Mouse (Mus musculus) ovary, postnatal 10 days (tissue): ENCODE data around the gene Tdp1.
"Not testable (repeated sequence)": the region's sequence is repeated elsewhere in the genome, so short reads cannot be mapped to it uniquely, and the experiment has no call there.

ENCODE experiments used
- DNase-seq: peaks from one replicate; pipeline ENCODE4 v3.0.0; 2022; ENCODE audit warnings: low spot score

The Tdp1 gene

DNA sequence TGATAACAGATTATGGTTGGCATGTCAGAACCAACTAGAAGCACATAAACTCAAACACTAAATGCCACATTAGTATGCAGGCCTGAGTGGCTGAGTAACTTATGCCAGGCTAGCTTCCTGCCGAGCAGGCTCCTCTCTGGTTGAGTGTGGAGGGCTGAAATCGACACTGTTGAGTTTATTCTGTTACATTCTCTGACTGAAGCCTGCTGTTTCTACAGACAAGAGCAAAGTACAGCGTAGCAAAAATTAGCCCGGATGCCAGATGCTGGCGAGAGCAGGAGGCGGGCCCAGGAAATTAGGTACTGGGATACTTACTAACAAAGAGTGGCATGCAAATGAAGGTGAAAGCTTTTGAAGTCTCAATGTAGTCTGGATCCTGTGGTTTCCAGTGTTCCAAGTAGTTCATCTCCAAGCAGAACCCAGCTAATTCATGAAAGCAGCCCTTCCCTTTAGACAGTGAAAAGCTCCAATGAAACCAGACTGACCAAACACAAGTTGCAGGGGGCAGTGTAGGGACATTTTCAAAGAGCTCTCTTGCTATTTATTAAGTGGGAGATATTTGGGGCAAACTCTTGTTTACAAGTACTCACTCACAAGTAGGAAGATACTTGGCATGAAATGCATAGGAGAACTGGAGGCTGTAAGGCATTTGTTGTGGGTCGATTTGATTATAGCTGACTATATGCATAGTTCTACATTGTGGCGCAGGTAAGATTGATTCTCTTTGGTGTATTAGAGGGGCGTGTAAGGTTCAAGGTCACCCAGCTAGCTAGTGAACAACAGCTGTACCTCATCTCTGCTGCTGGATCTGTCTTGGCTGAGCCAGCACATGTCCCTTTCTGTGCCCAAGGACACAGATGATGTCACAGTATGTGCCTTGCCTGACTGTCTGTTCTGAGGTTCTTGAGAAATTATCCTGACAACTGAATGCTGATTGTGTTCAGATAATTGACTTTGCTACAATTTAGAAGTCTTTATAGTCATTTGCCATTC, 74.0 kb downstream of the Tdp1 start:
- no peak for DNase-seq

DNA sequence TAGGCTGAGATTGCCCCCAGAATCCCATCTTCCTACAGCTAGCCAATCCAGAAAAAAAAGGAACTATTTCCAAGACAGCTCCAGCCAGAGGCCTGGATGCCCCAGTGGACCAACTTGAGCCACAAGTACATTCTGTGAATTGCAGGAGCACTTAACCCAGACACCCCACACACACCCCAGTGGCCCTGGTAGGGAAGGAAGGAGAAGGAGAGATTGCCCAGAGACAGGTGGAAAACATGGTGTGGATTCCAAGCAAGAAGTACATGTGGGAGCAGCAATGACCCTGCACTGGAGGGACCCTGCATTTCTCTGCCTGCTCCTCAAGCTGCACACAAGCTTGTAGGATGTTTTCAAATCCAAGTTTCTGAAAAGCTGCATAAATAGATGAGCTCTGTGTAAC, 75.0 kb downstream of the Tdp1 start:
- DNase-seq = no peak

DNA sequence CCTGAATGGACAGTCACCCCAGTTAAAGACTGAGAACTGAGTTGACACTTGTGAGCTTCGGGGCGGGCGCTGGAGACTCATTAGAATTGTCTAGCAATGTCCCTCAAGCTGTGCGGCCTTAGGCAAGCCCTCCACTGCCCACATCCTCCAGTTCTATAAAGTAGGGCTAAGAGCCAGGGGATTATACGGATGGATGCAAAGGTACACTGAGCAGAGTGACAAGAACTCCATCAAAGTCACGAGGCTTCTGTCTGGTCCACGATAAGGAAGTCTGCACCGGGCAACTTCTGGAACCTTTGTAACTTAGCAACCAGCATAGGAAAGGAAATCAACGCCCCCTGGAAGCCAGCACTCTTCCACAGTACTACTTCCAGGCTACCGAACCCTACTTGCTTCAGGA, 75.6 kb downstream of the Tdp1 start:
- DNase-seq = no peak

DNA sequence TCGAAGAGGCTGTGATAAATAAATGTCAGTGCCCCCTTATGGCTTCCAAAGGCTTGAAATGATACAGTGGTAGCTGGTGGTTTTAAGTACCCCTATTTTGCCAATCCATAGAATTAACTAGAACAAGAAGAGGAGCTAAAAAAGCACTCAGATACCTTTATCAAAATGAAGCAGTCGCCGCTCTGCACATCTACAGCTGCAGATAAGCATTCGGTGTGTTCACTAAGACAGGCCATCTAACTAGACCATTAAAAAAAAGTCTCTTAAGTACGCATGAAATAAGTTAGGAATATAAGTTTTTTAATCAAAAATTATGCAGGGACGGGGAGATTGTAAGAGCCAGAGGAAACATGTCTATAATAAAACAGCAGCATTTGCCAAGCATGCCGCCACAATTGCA, 76.4 kb downstream of the Tdp1 start:
- no peak for DNase-seq

DNA sequence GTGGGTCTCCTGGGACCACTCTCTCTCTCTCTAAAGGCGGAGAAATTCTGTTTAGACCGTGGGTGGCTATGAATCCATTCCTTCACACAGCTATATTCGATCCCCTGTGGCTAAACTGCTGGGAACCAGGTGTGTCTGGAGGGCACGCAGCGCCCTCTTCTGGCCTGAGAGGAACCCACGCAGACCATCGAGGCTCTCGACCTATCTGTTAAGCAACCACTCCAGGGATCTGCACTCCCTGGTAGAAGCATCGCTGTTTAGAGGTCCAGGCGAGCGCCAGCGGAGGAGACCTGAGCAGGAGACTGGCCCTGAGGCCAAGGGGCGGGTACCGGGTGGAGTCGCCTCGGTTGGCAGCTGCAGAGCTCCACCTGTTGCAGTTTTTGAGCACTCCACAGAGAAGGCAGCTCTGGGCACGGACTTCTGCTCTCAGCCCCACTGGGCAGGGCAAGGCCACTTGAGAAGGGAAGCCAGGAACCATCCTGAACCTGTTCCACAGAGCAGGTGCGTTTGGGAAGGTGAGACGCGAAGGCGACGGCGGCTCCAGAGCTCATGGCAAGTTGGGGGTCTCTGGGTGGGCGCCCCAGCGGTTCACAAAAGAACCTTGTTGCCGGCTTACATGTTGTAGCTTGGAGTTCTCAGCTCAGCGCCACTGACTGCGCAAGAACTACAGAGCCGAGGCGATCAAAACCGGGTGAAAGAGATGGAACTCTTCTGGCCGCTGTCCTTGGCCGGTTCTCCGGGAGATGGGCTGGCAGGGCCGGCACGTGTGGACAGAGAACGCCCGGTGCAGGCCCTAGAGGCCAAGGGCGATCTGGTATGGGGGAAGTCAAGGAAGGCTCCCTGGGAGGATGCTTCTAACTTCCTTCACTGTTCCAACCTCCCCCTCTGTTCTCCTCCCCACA, 80.2 kb downstream of the Tdp1 start, which contains the start of gene Kcnk13:
Kcnk13 (plus strand) TSS at position 199 of the 902 bp plus-strand sequence.
- no peak for DNase-seq

DNA sequence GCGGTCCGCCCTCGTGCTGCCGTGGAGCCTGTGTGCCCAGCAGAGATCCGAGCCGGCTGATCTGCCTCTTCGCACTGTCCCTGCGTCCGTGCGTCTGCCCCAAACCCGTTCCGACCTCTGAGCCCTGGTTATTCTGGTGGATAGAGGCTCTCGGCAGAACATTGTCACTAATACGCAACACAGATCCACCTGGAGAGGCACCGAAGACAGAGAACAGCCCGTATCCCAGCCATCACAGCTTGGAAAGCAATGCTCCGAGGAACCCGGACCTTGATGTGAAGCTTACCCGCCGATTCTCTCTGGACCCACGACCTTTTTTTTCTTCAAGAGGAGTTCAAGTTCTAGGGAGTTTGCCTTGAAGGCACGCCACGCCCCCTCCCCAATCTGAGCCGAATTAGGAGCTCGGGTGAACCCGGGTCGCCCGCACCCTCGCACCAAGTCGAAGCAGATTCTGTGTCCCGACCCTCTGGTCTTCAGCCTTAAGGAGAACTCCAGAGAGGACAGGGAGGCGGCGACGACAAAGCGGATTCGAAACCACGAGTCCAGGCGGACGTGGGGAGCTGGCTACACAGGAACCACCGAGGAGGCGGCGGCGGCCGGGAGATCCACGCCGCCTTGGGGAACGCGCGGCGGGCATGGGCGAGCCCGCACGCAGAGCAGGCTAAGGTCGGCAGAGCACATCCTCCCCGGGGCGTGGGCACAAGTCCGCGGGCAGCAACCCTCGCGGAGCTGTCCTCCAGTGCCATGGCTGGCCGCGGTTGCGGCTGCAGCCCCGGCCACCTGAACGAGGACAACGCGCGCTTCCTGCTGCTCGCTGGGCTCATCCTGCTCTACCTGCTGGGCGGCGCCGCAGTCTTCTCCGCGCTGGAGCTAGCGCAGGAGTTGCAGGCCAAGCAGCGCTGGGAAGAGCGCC, 81.1 kb downstream of the Tdp1 start:
- no peak for DNase-seq

DNA sequence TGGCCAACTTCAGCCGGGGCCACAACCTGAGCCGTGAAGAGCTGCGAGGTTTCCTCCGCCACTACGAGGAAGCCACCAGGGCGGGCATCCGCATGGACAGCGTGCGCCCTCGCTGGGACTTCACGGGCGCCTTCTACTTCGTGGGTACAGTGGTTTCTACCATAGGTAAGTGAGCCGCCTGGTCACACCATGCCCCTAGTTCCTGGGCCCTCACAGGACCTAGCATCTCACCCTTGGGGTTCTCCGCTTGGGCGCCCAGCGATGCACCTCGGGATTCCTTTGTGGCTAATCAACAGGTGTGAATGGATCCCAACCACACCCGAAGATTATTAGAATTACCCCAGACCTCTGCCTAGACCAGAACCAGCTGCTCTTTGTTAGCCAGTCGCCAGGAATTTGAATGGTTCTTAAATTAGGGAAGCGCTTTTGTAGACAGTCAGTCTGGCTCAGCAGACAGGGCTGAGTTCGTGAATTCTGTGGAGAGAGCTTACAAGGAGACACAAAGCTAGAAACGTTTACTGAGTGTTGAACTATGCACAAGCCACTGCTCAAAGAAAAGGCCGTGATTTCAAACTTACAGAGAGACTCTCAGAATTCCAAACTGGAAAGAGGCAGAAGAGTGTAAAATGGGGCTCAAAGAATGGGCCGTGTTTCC, 81.9 kb downstream of the Tdp1 start:
- no peak for DNase-seq

DNA sequence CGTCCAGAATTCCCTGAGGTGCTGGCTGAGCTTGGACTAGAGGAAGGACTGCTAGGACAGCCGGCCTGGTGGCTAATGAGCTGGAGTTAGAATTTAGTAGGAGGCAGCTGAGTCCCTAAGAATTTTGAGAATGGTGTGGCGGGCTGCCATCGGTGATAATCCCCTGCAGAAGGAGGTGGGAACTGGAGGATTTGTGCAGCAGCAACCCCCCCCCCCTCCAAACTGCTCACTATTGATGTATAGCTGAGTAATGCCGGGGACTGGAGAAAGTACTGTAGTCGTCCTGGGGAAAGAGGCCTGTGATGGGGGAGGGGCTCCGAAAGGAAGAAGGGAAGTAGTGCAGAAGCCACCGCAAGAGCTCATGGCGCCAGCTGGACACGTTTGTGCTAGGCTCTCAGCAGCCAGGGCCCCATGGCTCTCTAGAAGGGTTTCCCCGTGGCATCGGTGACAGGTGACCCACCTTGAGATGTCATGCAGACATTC, 82.6 kb downstream of the Tdp1 start:
- no peak for DNase-seq

DNA sequence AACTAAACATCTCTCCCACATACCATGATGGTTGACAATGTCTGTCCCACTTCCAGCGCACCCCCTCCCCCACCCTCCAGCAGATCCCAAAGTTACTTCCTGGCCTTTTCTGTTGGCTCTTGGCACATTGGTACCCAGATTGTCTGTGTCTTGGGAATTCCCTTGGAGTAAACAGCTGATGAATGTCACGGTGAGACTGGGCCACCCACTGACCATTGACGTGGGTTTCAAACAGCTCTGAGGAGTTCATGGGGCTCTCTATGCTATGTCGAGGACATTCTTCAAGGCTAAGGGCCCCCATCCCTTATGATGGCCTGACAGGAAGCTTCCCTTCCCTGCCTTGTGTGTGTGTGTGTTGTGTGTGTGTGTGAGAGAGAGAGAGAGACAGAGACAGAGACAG, 85.6 kb downstream of the Tdp1 start:
- no peak for DNase-seq

DNA sequence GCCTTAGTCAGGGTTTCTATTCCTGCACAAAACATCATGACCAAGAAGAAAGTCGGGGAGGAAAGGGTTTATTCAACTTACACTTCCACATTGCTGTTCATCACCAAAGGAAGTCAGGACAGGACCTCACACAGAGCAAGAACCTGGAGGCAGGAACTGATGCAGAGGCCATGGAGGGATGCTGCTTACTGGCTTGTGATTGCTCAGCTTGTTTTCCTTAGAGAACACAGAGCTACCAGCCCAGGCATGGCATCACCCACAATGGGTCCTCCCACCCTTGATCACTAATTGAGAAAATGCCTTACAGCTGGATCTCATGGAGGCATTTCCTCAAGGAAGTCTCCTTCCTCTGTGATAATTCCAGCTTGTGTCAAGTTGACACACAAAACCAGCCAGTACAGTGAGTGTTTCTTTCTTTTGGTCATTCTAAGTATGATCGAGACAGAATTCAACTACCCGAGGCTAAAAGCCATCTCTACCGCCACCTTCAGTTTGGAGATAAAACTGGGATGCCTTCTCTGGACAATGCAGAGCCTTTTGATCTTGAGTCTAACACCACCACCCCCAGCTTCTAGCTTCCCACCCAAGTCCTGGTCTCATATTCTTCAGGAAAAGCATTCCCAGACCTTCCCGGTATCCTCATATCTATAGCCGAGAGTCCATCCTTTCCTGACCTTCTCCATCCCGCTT, 87.0 kb downstream of the Tdp1 start:
- DNase-seq = not testable (repeated sequence)

DNA sequence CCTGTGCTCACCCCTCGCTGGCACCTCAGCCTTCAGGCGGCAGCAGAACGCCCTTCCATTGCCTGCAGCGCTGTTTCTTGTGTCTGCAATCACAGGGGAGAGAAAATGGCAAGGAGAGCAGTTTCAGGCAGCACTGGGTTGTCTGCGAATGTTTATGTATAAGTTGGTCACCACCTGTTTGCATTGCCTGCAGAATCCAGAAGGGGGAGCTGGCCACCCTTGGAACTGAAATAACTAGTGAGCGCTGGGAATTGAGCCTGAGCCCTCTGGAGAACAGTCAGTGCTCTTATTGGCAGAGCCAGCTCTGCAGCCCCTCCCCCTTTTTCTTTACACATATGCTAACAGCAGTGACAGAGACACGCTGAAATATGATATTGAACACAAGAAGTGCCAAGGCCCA, 88.5 kb downstream of the Tdp1 start:
- no peak for DNase-seq

DNA sequence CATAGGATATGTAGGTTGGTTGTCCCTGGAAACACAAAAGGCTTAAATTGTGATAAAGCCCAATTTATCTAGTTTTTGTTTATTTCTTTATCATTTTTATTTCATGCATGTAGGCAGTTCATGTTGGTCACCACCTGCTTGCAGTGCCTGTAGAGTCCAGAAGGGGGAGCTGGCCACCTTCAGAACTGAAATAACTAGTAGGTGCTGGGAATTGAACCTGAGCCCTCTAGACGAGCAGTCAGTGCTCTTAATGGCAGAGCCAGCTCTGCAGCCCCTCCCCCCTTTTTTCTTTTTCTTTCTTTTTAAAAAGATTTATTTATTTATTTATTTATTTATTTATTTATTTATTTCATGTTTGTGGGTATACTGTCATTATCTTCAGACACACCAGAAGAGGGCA, 89.3 kb downstream of the Tdp1 start:
- DNase-seq = no peak

DNA sequence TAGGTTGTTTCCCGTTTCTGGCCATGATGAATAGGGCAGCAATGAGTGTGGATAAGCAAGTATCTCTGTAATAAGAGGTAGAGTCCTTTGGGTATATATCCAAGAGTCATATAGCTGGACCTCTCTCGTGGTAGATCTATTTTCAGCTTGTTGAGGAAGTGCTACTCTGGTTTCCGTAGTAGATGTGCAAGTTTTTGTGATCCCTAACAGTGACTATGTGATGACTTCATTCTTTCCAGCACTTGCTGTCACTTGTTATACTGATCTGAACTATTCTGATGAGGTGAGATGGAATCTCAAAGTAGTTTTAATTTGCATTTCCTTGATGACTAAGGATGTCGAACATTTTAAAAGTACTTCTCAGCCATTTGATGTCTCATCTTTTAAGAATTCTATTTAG, 95.2 kb downstream of the Tdp1 start:
- no peak for DNase-seq

DNA sequence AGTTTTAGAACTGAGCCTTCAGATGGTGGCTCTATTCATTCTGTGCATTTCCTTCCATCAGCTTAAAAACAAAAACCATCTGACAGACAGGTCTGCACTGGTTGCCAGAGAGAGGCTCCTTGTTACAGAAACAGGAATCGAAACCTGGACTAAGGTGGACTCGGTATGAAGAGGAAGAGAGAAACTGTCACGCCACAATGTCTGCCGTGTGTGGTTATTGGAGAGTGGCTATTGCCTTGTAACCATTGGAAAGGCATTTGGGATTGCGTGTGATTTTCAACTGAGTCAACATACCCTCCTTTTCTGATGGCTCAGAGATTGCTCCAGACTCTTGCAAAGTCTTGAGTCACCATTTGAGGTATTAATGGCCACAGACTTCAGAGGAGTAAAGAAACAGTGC, 102.5 kb downstream of the Tdp1 start:
- DNase-seq = no peak

DNA sequence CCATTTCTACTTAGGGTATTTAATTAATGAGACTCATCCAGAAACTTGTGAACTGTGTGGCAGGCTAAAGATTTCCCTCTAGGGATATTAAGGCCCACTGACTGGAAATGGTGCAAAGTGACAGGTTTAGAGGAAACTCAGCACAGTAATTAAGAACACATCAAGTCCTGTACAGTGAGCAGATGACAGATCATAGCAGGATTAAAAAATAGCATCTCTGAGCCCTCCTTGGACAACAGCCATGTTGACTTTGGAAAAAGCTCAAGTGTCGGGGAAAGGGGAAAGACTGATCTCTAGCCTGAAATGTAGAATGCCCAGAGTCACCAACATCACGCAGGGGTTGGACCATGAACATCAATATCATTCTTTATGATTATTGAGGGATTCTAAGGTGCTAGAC, 103.8 kb downstream of the Tdp1 start:
- no peak for DNase-seq

DNA sequence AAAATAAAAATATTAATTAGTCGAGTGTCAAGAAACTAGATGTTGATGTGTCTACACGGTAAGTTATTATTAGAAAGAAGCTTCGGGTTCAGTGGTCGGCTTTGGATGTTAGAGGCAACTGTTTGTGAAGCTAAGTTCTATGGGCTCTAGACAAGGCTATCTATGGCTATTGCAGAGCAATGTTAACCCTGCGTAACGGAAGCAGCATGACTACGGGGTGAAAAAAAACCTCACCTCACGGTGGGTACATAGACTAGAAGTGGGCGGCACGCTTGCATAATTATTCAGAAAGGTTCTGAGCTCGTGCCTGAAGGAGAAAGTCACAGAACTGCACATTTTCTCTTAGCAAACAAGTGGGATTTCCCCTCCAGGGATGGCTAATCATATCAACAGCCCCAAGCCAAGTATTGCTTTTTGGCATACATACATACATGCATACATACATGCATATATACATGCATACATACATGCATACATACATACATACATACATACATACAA, 108.1 kb downstream of the Tdp1 start:
- no peak for DNase-seq

DNA sequence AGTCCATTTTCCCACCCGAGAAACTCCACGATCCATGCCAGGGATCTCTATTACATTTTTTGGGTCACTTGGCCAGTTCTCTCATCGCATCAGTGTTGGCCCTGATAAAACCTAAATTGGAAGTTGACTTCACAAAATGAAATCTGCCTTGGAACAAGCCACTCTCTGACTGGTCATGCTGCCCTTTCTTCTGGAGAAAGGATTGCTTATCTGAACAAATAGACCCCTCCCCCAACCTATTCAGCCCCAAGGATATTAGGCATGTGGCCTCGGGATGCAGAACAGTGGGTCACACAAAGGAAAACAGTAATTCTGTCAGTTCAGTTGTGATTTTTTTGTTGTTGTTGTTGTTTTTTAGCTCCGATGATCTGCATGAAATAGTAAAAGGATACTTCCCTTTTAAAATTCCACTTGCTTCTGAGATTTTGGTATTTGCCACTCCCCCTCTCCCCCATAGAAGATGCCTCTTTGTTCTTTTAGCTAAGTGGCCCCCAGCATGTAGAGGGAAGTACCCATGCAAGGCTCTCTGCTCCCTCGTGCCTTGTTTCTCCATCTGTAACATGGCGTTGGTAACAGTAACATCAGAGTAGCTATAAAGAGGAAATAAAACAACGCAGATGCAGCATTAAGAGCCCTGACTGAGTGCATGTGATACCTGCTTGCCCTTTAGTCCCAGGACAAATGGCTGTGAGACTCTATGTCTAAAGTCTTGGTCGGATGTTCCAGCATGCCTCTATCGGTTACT, 109.0 kb downstream of the Tdp1 start:
- no peak for DNase-seq

DNA sequence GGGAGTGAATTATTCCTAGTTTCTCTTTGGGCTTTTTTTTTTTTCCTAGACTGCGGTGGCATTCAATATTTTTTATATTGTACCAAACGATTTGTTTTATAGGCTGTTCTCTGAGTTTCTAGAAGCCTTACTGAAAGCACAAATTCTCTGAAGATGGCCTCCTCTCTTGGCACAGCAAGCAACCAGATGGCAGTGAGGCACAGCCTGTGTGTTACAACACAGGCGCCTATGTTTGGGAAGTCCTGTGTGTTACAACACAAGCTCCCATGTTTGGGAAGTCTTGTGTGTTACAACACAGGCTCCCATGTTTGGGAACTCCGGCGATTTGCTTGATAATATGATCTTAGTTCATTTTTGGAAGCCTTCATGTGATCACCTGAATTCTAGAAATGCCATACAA, 111.6 kb downstream of the Tdp1 start:
- no peak for DNase-seq

DNA sequence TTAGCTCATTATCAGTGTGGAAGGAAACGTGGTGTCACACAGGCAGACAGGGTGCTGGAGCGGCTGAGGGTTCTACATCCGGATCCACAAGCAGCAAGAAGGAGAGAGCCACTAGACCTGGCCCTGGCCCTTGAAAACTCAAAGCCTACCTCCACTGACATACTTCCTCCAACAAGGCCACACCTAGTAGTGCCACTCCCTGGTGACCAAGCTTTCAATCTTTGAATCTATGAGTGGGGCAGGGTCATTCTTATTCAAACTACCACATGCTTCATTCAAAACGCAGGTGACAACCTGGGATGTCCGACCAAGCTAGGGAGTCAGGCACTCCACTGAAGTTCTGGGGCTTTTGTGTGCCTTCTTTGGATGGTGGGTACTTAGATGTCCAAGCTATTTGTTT, 115.4 kb downstream of the Tdp1 start:
- DNase-seq = no peak

DNA sequence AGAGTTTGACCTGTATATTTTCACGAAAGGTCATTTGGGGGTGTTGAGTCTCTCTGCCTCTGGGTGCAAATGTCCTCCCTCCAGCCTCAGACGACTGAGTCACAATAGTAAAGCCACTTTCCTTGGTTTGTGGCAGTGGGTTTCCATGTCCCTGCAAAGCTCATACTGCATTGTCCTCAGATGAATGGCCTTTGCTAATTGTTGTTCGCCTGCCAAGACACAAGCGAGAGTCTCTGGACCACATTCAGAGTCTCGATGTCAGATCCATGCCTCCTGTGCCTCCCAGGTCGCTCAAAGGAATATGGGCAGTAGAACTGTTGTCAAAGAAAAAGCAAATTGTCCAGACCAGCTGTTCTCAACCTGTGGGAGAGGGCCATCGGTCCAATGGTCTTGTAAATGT, 116.1 kb downstream of the Tdp1 start:
- DNase-seq = no peak
